Comparison of ENCODE assay signal across 9 mouse cellular contexts in genomic region chr7:113609027-113609705, GRCm38 (mm10).
DNase-seq lines count a peak whose midpoint lies in the region; ATAC-seq and TF ChIP-seq lines count a peak whose summit lies in the region.
"Had no signal": no experiment of that assay in that cellular context is flagged by ENCODE, and none has a peak within 500 bp of the region (broad histone marks: within the 10 kb centered on the region; RNA-seq: fewer than 3 reads in every experiment).

No protein-coding gene starts in this region.

- intact Hi-C loops in heart, adult 2 months (cut with DNase I): loop anchor here (1.0 kb wide), 1 partner anchor 412 kb away; no protein-coding TSS in a partner anchor
- intact Hi-C loops in heart, postnatal 25 days (cut with DNase I): loop anchor here (2.0 kb wide), 1 partner anchor 412 kb away; no protein-coding TSS in a partner anchor

- peak; percentile 66 for TF ChIP-seq CTCF in heart, adult 2 months (IDR thresholded peaks at IDR 0.05)

- no peak overlapping the region for H3K9ac ChIP-seq in heart, adult 2 months (ENCODE audit: low read depth, low read length)
- no peak overlapping the region for H3K9ac ChIP-seq in kidney, embryonic 15.5 days
- H3K9ac ChIP-seq in neural tube, embryonic 14.5 days (replicated peaks; ENCODE audit: low read depth, low read length): no peak overlapping the region
- H3K9ac ChIP-seq: liver, embryonic 15.5 days had no signal

- H3K4me3 ChIP-seq in heart, adult 2 months: no peak overlapping the region
- H3K4me3 ChIP-seq in kidney, embryonic 15.5 days (replicated peaks): no peak overlapping the region
- no peak overlapping the region for H3K4me3 ChIP-seq in limb, embryonic 10.5 days
- no peak overlapping the region for H3K4me3 ChIP-seq in neural tube, embryonic 14.5 days (ENCODE audit: low read depth, low read length)
- H3K4me3 ChIP-seq: liver, embryonic 15.5 days had no signal

- no peaks in the 10 kb centered on the region for H3K79me2 ChIP-seq in heart, adult 2 months (replicated peaks; ENCODE audit: control insufficient read depth, insufficient read depth, low read length)

- TF ChIP-seq EP300 in heart, adult 2 months (IDR thresholded peaks at IDR 0.05; ENCODE audit: insufficient read depth, low read depth, low read length): no peak

- H3K36me3 ChIP-seq in heart, adult 2 months (ENCODE audit: control insufficient read depth, insufficient read depth, low read length): no peaks in the 10 kb centered on the region
- no peaks in the 10 kb centered on the region for H3K36me3 ChIP-seq in kidney, embryonic 15.5 days
- no peaks in the 10 kb centered on the region for H3K36me3 ChIP-seq in limb, embryonic 10.5 days
- H3K36me3 ChIP-seq in neural tube, embryonic 14.5 days (ENCODE audit: control insufficient read depth, insufficient read depth, low read length): no peaks in the 10 kb centered on the region
- H3K36me3 ChIP-seq: liver, embryonic 15.5 days had no signal

- no peaks in the 10 kb centered on the region for H3K27me3 ChIP-seq in heart, adult 2 months (ENCODE audit: control insufficient read depth, insufficient read depth, low read length)
- H3K27me3 ChIP-seq in kidney, embryonic 15.5 days: no peaks in the 10 kb centered on the region
- H3K27me3 ChIP-seq in limb, embryonic 10.5 days (ENCODE audit: low read depth, poor library complexity, severe bottlenecking): no peaks in the 10 kb centered on the region
- no peaks in the 10 kb centered on the region for H3K27me3 ChIP-seq in neural tube, embryonic 14.5 days (ENCODE audit: control insufficient read depth, insufficient read depth, low read length)
- H3K27me3 ChIP-seq: liver, embryonic 15.5 days had no signal

- H3K4me2 ChIP-seq in kidney, embryonic 15.5 days: no peak overlapping the region
- H3K4me2 ChIP-seq in neural tube, embryonic 14.5 days (ENCODE audit: low read depth, low read length): no peak overlapping the region
- H3K4me2 ChIP-seq: liver, embryonic 15.5 days had no signal

- no peaks in the 10 kb centered on the region for H3K4me1 ChIP-seq in heart, adult 2 months (ENCODE audit: control insufficient read depth, insufficient read depth, low read length)
- peaks cover 8% of the 10 kb centered on the region for H3K4me1 ChIP-seq in kidney, embryonic 15.5 days
- 0 out of 2 replicates have a peak, but pooled peaks cover 3% of the 10 kb centered on the region for H3K4me1 ChIP-seq in limb, embryonic 10.5 days
- peaks cover 5% of the 10 kb centered on the region; the same call in 1 of the 2 replicates for H3K4me1 ChIP-seq in neural tube, embryonic 14.5 days (ENCODE audit: control insufficient read depth, insufficient read depth, low read length)
- H3K4me1 ChIP-seq: liver, embryonic 15.5 days had no signal

- no peak overlapping the region for H3K27ac ChIP-seq in heart, adult 2 months
- peak overlapping the region; percentile 19; the same call in 1 of the 2 replicates for H3K27ac ChIP-seq in kidney, embryonic 15.5 days
- H3K27ac ChIP-seq in limb, embryonic 10.5 days: no peak overlapping the region
- H3K27ac ChIP-seq in neural tube, embryonic 14.5 days (ENCODE audit: low read depth, low read length): no peak overlapping the region
- H3K27ac ChIP-seq: liver, embryonic 15.5 days had no signal

- peak; percentile 60 for ATAC-seq in kidney, embryonic 15.5 days (replicated peaks; ENCODE audit: low FRiP score)
- peak; percentile 77 for ATAC-seq in neural tube, embryonic 14.5 days (ENCODE audit: low read depth)
- ATAC-seq in activated CD4-positive, CD25-positive, alpha-beta regulatory T cell, adult 4 months: no peak

- no peaks in the 10 kb centered on the region for H3K9me3 ChIP-seq in kidney, embryonic 15.5 days (replicated peaks)
- no peaks in the 10 kb centered on the region for H3K9me3 ChIP-seq in limb, embryonic 10.5 days (replicated peaks)
- H3K9me3 ChIP-seq in neural tube, embryonic 14.5 days (ENCODE audit: control insufficient read depth, low read length): no peaks in the 10 kb centered on the region
- H3K9me3 ChIP-seq: liver, embryonic 15.5 days had no signal

- WGBS in heart, adult 2 months: 15% methylated on average over 8 of the region's 8 CpGs
- WGBS in kidney, embryonic 15.5 days: 18% methylated on average over 8 of the region's 8 CpGs
- WGBS in limb, embryonic 10.5 days: 29% methylated on average over 8 of the region's 8 CpGs
- 10% methylated on average over 8 of the region's 8 CpGs for WGBS in neural tube, embryonic 14.5 days

- no peak for TF ChIP-seq POLR2A in heart, adult 2 months (IDR thresholded peaks at IDR 0.05; ENCODE audit: insufficient read depth, low read depth, low read length)

- peak in 1 of 2 experiments; percentile 14 for DNase-seq in heart, adult 2 months
- DNase-seq in heart, postnatal 25 days (ENCODE audit: low spot score): no peak
- DNase-seq in cerebellum, adult 9-10 months: peak; percentile 86
- peak; percentile 35 to 50 for DNase-seq in frontal cortex, postnatal 10 days (ENCODE audit: low spot score in 2 of 2)
- peak; percentile 40 for DNase-seq in limb, embryonic 10.5 days (ENCODE audit: low spot score)
